Mouse (Mus musculus) lung, embryonic 16.5 days (tissue): ENCODE results near the gene Naa40. TPM values are rescaled to one million over a fixed set of nuclear protein-coding genes. Genes with fewer than 3 reads are reported as not detected.

Experiments
- ATAC-seq: fragments of 200-750 bp; cut with Nextera tagmentation; 2 replicates; pipeline ENCODE4 v1.8.0; 2017; ENCODE audit warnings: low read depth, mild to moderate bottlenecking, moderate library complexity
- H3K27ac ChIP-seq: fragments of 300-500 bp; sonication (generic); 2 replicates; pipeline ENCODE4 v1.5.1; 2014; ENCODE audit warnings: mild to moderate bottlenecking, control low read depth, low read length
- H3K27me3 ChIP-seq: fragments of 300-500 bp; sonication (generic); 2 replicates; pipeline ENCODE4 v1.6.1; 2014; ENCODE audit warnings: low read depth, low read length, mixed read lengths; ENCODE audit not compliant: control insufficient read depth, insufficient read depth
- H3K36me3 ChIP-seq: fragments of 300-500 bp; sonication (generic); 2 replicates; pipeline ENCODE4 v1.6.1; 2014; ENCODE audit warnings: low read length; ENCODE audit not compliant: control insufficient read depth, insufficient read depth
- H3K4me1 ChIP-seq: fragments of 300-500 bp; sonication (generic); replicated peaks from 2 replicates; pipeline ENCODE4 v1.6.1; 2014; ENCODE audit warnings: low read length, mixed read lengths; ENCODE audit not compliant: control insufficient read depth, insufficient read depth
- H3K4me2 ChIP-seq: fragments of 300-500 bp; sonication (generic); 2 replicates; pipeline ENCODE4 v1.6.1; 2014; ENCODE audit warnings: low read depth, low read length, control low read depth
- H3K4me3 ChIP-seq: fragments of 300-500 bp; sonication (generic); 2 replicates; pipeline ENCODE4 v1.5.1; 2014; ENCODE audit warnings: mild to moderate bottlenecking, low read length, control low read depth
- H3K9ac ChIP-seq: fragments of 300-500 bp; sonication (generic); 2 replicates; pipeline ENCODE4 v1.6.1; 2014; ENCODE audit warnings: low read length, control low read depth
- H3K9me3 ChIP-seq: fragments of 300-500 bp; sonication (generic); 2 replicates; pipeline ENCODE4 v1.6.1; 2016; ENCODE audit warnings: low read length; ENCODE audit not compliant: control insufficient read depth
- WGBS: fragments of 180-500 bp; shearing (Covaris S2); extraction: QIAGEN DNeasy Blood & Tissue Kit; methylation state at CpG from one replicate; pipeline ENCODE4 v1.1.7; 2014; 5-methylcytosine and 5-hydroxymethylcytosine counted together
- polyA plus RNA-seq: library from polyadenylated mRNA; unstranded; fragments of >200 nt; fragmentation: Nextera tagmentation; extraction: Ambion mirVana; gene quantifications from 2 replicates; pipeline ENCODE4 v1.2.1, GENCODE M21; 2015

Naa40 gene
- polyA plus RNA-seq, 1 experiment from 2014 or later, result 56.1 TPM

DNA sequence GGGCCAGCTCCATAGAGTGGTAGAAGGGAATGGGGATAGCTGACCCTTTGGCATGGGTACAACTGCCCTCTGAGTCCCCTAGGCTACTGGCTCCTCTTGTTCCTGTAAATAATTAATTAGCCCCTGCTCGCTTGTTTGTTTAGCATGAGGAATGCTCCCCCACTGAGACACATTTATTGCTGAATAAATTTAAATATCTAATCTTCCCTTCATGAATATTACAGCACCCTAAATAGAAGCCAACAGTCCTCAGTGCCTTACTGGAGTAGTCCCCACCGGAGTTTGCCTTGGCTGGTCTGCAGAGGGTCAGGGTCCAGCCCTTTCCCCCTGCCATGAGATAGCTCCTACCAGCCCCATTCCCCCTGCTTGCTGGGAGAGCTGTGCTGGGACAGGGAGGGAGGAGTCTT is 48.4 kb downstream of the Naa40 start:
- H3K4me1 ChIP-seq, result peaks cover 8% of the 10 kb centered on the region; the same call in 1 of the 2 replicates
- no peaks in the 10 kb centered on the region for H3K9me3 ChIP-seq
- H3K27ac ChIP-seq, result no peak overlapping the region
- no peak overlapping the region for H3K9ac ChIP-seq
- H3K27me3 ChIP-seq, result no peaks in the 10 kb centered on the region
- no peak overlapping the region for H3K4me3 ChIP-seq
- peaks cover 4% of the 10 kb centered on the region for H3K36me3 ChIP-seq
- ATAC-seq, result no peak
- WGBS, result 64% methylated on average over 2 of the region's 2 CpGs
- no peak overlapping the region for H3K4me2 ChIP-seq

DNA sequence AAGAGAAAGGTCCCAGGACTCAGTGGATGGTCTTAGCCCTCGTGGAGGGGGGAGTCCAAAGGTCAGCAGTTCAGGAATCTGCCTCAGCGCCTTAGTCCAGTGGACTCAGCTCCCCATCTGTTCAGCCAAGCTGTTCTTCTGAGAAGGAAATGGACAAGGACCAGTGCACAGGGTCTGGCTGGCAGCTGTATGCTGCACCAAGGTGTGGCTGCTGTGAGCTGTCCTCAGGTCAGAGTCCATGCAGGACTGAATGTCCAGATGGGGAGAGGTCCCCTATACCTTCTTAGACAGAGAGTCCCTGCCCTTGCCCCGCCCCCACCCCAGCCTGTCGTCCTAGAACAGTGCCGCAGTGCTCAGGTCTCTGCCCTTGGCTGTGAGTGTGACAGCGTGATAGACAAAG is 49.3 kb downstream of the Naa40 start:
- peaks cover 6% of the 10 kb centered on the region; the same call in 1 of the 2 replicates for H3K4me1 ChIP-seq
- H3K4me2 ChIP-seq, result no peak overlapping the region
- no peak overlapping the region for H3K9ac ChIP-seq
- 37% methylated on average over 6 of the region's 6 CpGs for whole genome bisulfite sequencing
- H3K27me3 ChIP-seq, result no peaks in the 10 kb centered on the region
- no peaks in the 10 kb centered on the region for H3K36me3 ChIP-seq
- ATAC-seq, result no peak
- H3K9me3 ChIP-seq, result no peaks in the 10 kb centered on the region
- H3K4me3 ChIP-seq, result no peak overlapping the region
- no peak overlapping the region for H3K27ac ChIP-seq

DNA sequence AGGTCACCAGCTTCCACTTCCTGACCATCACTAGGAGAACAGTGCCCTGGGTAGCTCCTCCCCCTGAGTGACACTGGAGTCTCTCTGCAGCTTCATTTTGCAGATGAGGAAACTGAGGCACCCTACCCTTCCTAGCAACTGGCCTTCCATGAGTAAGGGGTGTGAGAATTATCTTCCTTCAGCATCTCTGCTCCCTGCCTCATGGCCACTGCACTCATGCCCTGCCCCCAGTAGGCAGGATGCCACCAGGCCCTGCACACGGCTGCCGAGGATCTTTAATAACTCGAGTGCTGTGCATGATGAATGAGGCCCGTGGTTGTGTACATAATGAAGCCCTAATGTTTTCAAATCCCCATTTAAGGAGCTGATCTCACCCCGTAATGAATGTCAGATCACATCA is 50.0 kb downstream of the Naa40 start:
- Histone ChIP-seq H3K9me3 (no peaks in the 10 kb centered on the region), H3K4me1 (no peaks in the 10 kb centered on the region), H3K27ac (no peak overlapping the region), H3K4me3 (no peak overlapping the region), H3K36me3 (no peaks in the 10 kb centered on the region), H3K27me3 (no peaks in the 10 kb centered on the region), H3K9ac (no peak overlapping the region), H3K4me2 (no peak overlapping the region)
- no peak for ATAC-seq
- WGBS, result 27% methylated on average over 5 of the region's 5 CpGs

DNA sequence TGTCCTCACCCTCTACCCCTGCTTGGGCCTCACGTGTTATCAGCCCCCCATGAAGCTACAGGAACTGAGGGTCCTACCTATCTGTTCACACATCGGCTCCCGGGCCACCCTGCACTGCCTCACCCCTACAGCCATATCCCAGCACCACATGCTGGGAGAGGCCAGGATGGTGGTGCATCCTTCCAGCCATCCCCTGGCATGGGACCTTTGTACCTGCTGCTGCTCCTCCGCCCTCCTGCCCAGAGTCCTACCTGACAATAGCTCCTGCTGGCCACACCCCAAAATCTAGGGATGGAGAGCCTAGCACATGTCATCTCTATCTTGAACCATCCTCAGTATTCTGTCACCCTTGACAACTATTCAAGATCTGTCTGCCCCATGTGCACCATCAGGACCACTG is 52.0 kb downstream of the Naa40 start:
- H3K9me3 ChIP-seq, result no peaks in the 10 kb centered on the region
- H3K36me3 ChIP-seq, result no peaks in the 10 kb centered on the region
- H3K27ac ChIP-seq, result no peak overlapping the region
- peaks cover 3% of the 10 kb centered on the region; the same call in 1 of the 2 replicates for H3K27me3 ChIP-seq
- no peak for ATAC-seq
- no peak overlapping the region for H3K4me2 ChIP-seq
- no peak overlapping the region for H3K9ac ChIP-seq
- no peak overlapping the region for H3K4me3 ChIP-seq
- 64% methylated on average over 4 of the region's 4 CpGs for WGBS
- no peaks in the 10 kb centered on the region for H3K4me1 ChIP-seq

DNA sequence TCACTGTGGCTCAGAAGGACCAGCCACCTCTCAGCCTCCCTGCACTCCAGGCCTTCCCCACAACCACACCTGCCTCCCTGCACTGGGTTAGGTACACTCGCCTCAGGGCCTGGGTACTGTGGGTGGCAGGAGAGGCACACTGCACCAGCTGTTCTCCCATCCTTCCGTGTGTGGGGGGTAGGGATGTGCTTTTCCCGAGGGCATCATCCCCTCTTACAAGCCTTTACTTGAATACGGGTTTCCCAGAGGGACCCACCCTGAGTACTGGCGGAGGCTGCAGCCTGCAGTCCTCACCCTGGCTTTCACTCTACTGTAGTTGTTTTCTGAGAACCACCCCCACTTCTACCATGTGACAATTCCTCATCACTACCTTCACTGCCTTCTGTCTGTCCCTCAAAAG is 53.8 kb downstream of the Naa40 start:
- no peak overlapping the region for H3K27ac ChIP-seq
- peaks cover 8% of the 10 kb centered on the region for H3K4me1 ChIP-seq
- no peak overlapping the region for H3K9ac ChIP-seq
- H3K9me3 ChIP-seq, result no peaks in the 10 kb centered on the region
- WGBS, result 66% methylated on average over 5 of the region's 5 CpGs
- ATAC-seq, result no peak
- no peak overlapping the region for H3K4me3 ChIP-seq
- H3K27me3 ChIP-seq, result peaks cover 8% of the 10 kb centered on the region
- no peaks in the 10 kb centered on the region for H3K36me3 ChIP-seq
- H3K4me2 ChIP-seq, result no peak overlapping the region

DNA sequence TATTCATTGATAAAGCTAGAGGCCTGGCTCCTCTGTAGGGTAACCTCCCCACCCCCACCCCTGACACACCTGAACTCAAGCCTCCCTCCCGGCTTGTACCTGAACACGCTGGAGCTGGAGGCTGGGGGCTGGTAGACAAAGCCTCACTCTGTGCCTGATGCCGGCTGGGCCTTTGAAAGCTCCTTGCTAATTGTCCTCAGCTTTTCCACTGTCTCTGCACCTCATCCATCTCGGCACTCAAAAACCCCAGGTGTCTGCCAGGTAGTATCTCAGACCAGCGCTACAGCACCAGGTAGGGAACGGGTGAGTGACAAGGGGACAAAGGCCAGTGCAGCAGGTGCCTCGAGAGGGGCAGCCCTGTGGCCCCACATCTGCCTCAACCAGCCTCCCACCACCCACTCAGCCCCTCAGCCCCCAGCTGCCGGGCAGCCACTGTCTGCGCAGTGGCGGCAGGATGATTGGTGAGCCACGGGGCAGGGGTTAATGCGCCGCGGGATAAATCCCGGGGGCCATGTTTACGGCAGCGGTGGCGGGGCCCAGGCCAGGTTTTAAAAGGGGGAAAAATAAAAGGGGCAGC is 55.2 kb downstream of the Naa40 start:
- H3K4me3 ChIP-seq, result no peak overlapping the region
- H3K27me3 ChIP-seq, result peaks cover 8% of the 10 kb centered on the region
- no peaks in the 10 kb centered on the region for H3K9me3 ChIP-seq
- H3K9ac ChIP-seq, result no peak overlapping the region
- 12% methylated on average over 18 of the region's 18 CpGs for WGBS
- no peak overlapping the region for H3K27ac ChIP-seq
- peaks cover 12% of the 10 kb centered on the region for H3K4me1 ChIP-seq
- no peaks in the 10 kb centered on the region for H3K36me3 ChIP-seq
- no peak for ATAC-seq
- H3K4me2 ChIP-seq, result no peak overlapping the region

DNA sequence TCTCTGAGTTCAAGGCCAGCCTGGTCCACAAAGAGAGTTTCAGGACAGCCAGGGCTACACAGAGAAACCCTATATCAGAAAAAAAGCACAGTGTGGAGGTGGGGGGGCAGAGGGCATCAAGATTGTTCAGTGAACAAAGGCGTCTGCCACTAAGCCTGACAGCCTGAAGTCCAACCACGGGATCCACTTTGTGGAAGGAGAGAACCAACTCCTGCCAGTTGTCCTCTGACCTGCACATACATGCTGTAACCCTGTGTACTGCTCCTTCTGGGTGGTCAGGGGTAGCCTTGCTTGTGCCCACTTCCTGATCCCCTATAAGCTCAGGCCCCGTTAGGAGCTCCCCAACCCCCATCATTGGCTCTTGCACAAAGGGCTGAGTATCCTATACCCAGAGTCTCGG is 55.9 kb downstream of the Naa40 start:
- no peak for ATAC-seq
- Histone ChIP-seq H3K27me3 (peaks cover 8% of the 10 kb centered on the region), H3K36me3 (no peaks in the 10 kb centered on the region), H3K9me3 (no peaks in the 10 kb centered on the region), H3K27ac (no peak overlapping the region), H3K4me1 (peaks cover 12% of the 10 kb centered on the region), H3K4me2 (no peak overlapping the region), H3K9ac (no peak overlapping the region), H3K4me3 (no peak overlapping the region)
- 47% methylated on average over 4 of the region's 4 CpGs for WGBS

DNA sequence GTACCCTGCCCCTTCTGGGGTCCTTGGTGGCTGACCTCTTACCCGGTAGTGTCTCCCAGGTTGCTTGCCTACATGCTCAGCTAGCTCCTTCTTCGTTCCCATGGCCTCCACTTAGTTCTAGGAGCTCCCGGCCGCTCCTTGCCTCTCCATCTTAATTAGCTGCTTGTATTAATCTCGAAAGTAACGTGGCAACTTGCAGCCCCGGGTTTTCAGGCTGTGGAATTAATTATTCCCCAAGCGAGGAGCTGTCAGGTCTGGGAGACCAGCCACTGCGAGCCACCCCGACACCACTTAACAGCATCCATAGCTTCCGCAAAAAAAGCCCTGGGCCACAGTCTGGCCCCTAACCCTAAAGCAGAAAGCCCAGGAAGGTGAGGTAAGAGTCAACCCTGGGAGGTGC is 57.6 kb downstream of the Naa40 start:
- ATAC-seq, result no peak
- Histone ChIP-seq H3K27me3 (peaks cover 8% of the 10 kb centered on the region), H3K36me3 (no peaks in the 10 kb centered on the region), H3K27ac (no peak overlapping the region), H3K4me3 (no peak overlapping the region), H3K4me1 (peaks cover 18% of the 10 kb centered on the region), H3K4me2 (no peak overlapping the region), H3K9ac (no peak overlapping the region), H3K9me3 (no peaks in the 10 kb centered on the region)
- 61% methylated on average over 11 of the region's 11 CpGs for WGBS

DNA sequence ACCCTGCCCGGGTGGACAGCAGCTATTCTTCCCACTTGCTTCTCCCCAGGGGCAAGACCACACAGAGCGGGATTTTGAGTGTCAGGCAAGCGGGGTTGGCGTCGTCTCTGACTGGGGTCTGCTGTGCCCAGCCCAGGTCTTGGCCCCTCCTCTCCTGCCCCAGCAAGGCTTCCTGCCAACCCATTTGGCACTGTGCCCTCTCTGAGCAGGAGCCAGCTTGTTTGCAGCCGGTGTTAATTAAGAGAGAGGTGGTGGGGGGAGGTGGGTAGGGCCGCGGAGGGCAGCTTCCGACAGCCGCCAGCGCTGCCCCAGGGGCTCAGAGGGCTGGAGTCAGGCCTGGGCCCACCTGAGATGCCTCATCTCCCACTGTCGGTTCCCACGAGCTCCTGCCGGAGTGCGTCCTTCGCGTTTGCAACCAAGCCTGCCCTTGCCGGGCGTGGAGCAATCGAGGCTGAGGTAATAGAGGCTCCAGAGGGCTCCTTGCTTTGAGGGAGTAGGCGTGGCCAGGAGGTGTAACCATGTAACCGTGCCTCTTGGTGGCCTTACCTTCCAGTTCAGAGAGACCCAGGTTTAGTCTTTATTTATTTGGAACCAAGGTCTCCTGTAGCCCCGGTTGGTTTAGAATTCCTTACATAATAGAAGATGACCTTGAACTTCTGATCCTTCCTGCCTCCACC is 58.6 kb downstream of the Naa40 start:
- peak overlapping the region; percentile 36 for H3K4me3 ChIP-seq
- H3K4me1 ChIP-seq, result peaks cover 18% of the 10 kb centered on the region
- peak overlapping the region; percentile 63 for H3K4me2 ChIP-seq
- H3K9ac ChIP-seq, result peak overlapping the region; percentile 54
- no peaks in the 10 kb centered on the region for H3K9me3 ChIP-seq
- no peaks in the 10 kb centered on the region for H3K36me3 ChIP-seq
- H3K27me3 ChIP-seq, result peaks cover 8% of the 10 kb centered on the region
- ATAC-seq, result peak; percentile 76
- WGBS, result 7% methylated on average over 23 of the region's 23 CpGs
- peak overlapping the region; percentile 50; the same call in 1 of the 2 replicates for H3K27ac ChIP-seq
